Mouse (Mus musculus): Measurements from ENCODE around the gene Bfsp1.
A peak's percentile ranks its signal among the peaks of the same experiment; 100 is the strongest.

Gene Bfsp1

GRCm38 (mm10) chr2:143862484-143863231 is at the start of gene Bfsp1:
Gene Bfsp1, minus strand, starts transcription at chr2:143863173.
- peak; percentile 32 to 47 for DNase-seq

- no peak for DNase-seq
Observed at GRCm38 (mm10) chr2:143912199-143912598, 49.2 kb upstream of the Bfsp1 start.

GRCm38 (mm10) chr2:143909230-143909629 is 46.3 kb upstream of the Bfsp1 start:
- no peak for DNase-seq

DNA sequence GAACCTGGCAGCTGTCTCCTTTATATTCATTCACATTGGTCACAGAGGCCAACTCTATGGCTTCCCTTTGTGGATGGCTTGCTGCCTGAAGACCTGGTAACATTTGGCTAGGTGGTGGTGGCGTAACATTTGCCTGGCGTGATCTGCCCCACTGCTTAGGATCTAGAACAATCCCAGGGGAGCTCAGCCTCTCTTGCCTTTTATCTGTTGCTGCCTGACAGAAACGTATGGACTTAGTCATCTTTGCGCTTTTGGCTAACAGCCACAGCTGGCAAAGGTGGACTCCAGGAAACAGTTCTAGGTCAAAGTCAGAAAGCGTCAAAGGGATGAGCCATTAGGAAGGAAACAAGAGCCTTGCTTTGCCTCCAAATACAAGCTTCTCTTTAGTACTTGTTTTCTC is 41.9 kb upstream of the Bfsp1 start:
- DNase-seq, result peak in 1 of 2 experiments; percentile 20

GRCm38 (mm10) chr2:143903376-143904045 is 40.5 kb upstream of the Bfsp1 start:
- DNase-seq, result no peak

- peak; percentile 40 to 63 for DNase-seq
Observed at GRCm38 (mm10) chr2:143900821-143901351, 37.9 kb upstream of the Bfsp1 start.

- no peak for DNase-seq
Observed at GRCm38 (mm10) chr2:143899470-143900220, 36.7 kb upstream of the Bfsp1 start.

GRCm38 (mm10) chr2:143891302-143892048 is 28.5 kb upstream of the Bfsp1 start:
- DNase-seq, result no peak

DNA sequence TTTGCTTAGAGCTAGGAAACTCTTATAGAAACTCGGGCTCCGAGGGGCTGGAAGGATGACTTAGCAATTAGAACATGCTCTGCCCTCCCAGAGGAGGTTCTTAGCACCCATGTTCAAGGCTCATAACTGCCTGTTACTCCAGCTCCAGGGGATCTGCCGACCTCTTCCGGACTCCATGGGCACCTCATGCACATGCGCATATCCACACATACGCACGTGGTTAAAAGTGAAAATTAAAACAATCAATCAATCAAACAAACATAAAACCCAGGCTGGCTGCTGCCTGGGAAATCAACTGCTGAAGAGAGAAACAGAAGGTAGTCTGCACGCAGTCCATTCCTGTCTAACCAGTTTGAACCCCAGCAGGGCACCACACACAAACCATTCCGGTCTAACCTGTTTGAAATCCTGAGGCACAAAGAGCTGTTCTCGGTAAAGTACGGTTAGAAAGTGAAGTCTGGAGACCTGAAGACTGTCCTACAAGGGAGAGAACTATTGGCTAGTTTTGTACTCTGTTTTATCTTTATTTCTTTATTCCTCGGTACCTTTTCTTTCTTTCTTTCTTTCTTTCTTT is 27.0 kb upstream of the Bfsp1 start:
- DNase-seq, result no peak

GRCm38 (mm10) chr2:143889131-143889859 is 26.3 kb upstream of the Bfsp1 start:
- no peak for DNase-seq

- DNase-seq, result no peak
Observed at GRCm38 (mm10) chr2:143882606-143883288, 19.8 kb upstream of the Bfsp1 start.

DNA sequence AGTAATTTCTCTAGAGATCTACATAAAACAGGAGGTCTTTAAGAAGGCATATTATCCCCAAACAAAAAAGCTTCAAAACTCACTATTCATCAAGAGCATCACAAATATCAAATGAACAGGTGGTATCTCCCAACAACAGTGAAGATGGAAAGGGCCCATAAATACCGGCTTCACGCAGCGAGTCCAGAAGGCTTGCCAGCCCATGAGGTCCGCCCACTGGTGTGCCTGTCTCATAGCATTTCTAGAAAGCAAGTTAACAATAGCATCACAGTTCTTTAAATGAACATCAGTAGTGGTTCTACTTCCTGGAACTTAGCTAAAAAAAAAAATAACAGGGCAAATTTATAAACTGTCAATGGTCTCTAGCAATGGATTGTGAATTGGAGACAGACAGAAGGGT is 19.0 kb upstream of the Bfsp1 start:
- DNase-seq, result peak; percentile 39 to 53

- no peak for DNase-seq
Observed at GRCm38 (mm10) chr2:143879311-143879710, 16.3 kb upstream of the Bfsp1 start.

DNA sequence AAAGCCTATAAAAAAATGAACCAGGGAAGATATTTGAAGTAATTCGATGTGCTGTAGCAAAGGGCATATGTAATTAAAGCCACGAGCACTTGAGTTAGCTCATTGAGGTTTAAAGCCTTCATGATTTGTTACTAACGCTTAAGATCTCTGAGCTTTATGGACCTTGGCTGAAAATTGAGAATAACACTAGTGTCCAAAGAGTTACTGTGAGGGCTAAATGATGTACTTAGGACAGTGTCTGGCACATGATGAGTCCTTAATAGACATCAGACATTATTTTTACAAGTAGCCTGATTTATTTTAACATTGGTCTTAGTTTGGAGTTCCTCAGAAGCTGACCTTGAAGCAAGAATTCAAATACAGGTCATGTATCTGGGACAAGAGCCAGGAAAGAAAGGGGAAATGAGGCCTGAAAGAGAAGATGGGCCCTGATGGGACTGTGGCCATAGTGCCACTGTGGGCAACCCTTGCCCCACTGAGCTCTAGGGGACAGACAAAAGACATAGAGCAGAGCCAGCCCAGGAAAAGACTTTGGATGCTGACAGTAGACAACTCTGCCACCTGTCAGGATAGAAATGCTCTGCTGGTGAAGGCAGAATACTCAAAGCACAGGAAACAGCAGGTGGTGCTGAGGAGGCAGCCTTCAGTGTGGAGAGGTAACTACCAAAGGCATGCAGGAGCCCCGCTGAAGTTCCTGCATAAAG is 14.1 kb upstream of the Bfsp1 start:
- no peak for DNase-seq

GRCm38 (mm10) chr2:143876026-143876425 is 13.1 kb upstream of the Bfsp1 start:
- no peak for DNase-seq

DNA sequence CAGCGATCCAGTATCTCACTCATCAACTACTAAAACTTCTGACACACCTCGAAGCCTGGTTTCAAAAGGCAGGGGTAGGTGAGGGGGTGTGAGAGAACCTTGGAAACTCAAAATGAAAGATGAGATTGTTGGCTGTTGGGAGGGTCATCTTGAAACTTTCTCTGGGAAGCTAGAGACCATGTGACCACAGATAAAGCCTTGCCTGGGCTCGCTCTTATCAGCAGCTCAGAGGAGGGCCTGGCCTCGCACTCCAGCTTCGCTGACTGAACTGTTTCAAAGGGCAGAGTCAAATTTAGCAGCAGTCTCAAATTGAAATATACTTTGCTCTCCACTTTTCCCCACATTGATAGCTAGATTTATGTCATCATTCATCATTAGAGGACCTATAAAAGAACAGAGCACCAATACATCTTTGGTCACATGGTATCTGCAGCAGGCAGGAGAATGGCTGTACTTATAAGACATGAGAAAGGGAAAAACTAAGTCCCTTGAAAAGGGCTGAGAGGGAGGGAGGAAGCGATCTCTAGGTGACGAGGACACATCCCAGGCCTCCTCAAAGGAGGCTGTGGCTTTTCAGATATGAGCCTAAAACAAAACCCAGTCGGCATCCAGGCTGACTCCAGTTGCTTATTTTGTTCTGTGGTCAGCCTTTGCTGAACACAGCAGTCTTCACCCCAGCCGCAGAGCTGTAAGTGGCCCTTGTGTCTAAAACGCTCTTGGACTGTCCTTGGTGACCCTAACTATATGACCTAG is 8.1 kb upstream of the Bfsp1 start:
- DNase-seq, result no peak

DNA sequence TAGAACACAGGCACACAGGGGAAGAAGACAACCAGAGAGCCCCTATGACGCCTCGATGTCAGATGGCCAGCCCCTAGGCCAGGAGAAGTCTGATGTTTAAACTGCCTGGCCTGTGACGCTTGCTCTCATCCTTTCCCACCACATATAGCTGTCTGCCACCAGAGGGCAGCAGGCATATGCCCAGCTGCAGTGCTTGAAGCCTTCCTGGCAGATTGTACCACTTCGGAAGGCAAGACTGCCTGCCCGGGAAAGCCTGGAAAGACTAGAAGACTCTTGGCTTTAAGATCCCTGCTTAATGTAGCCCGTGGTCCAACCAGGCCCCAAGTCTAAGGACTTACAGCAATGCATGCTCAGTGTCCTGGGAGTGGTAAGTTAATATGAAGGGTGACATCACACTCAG is 4.4 kb upstream of the Bfsp1 start:
- peak; percentile 77 to 87 for DNase-seq

- DNase-seq, result no peak
Observed at GRCm38 (mm10) chr2:143864600-143864999, 1.6 kb upstream of the Bfsp1 start.

DNA sequence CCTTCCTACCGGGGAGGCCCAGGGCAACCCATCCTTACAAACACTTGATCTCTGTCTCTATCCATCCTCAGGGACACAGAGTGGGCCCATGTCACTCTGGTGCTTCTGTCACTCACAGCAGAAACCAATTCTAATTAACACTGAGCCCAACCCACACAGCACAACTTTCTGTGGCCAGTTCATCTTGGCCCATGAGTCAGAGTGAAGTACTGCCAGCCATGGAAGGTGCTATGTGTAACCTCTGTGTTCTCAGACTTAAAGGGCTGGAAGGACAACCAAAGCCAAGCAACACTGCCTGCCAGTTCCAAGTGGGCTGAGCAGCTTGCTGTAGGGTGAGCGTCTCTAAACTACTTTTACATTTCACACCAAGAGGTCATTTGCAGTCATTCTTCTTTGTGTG is 3.8 kb downstream of the Bfsp1 start:
- no peak for DNase-seq

DNA sequence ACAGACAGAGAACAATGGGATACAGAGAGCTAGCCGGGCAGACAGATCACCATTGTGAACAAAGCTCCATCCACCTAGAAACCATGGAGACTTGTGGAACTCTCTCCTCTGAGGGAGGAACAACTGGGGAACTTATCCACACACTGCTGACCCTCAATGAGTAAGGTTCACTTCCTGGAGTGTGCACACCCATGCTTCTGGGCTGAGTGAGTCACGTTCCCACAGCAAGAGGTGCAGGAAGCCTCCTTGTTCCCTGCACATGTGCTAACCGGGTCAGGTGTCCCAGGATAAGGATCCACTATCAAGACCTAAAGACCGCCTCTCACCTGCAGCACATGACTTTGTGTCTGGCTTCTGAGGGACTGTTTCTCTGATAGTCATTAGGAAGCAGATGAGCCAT is 9.5 kb downstream of the Bfsp1 start:
- DNase-seq, result no peak
